Mouse (Mus musculus): ENCODE measurements around the gene Mall. TPM values are rescaled to one million over a fixed set of nuclear protein-coding genes. Genes with fewer than 3 reads are reported as not detected.

The Mall gene
- polyA plus RNA-seq (2015; fragmentation: Nextera tagmentation; extraction: Ambion mirVana): 32.3 and 37.3 TPM in 2 replicates

GRCm38 (mm10) chr2:127729671-127730070, at the start of gene Mall:
Mall (minus strand) TSS chr2:127729932.
- Histone ChIP-seq H3K9ac (0 out of 2 replicates have a peak within 1 kb of the TSS, but pooled peaks have one; percentile 6), H3K36me3 (no peaks in the 10 kb centered on the region), H3K9me3 (replicated peaks) (no peaks in the 10 kb centered on the region), H3K4me3 (replicated peaks) (peak within 1 kb of the TSS; percentile 33), H3K27ac (replicated peaks) (peak within 1 kb of the TSS; percentile 74), H3K4me2 (replicated peaks) (peak within 1 kb of the TSS; percentile 43), H3K27me3 (peaks cover 9% of the 10 kb centered on the region), H3K4me1 (peaks cover 15% of the 10 kb centered on the region; the same call in 1 of the 2 replicates)
- no peak for ATAC-seq (ENCODE audit: insufficient number of reproducible peaks, low FRiP score, low TSS enrichment, low read depth)
- WGBS: 2% methylated on average over 26 of the region's 26 CpGs

- Histone ChIP-seq H3K9ac (no peak overlapping the region), H3K4me2 (replicated peaks) (no peak overlapping the region), H3K27ac (replicated peaks) (no peak overlapping the region), H3K4me3 (replicated peaks) (no peak overlapping the region), H3K9me3 (replicated peaks) (no peaks in the 10 kb centered on the region), H3K36me3 (peaks cover 23% of the 10 kb centered on the region; the same call in 1 of the 2 replicates), H3K27me3 (no peaks in the 10 kb centered on the region), H3K4me1 (no peaks in the 10 kb centered on the region)
- no peak for ATAC-seq (ENCODE audit: insufficient number of reproducible peaks, low FRiP score, low TSS enrichment, low read depth)
- 80% methylated on average over 5 of the region's 5 CpGs for WGBS
Measured at GRCm38 (mm10) chr2:127778451-127778850, 48.7 kb upstream of the Mall start.

DNA sequence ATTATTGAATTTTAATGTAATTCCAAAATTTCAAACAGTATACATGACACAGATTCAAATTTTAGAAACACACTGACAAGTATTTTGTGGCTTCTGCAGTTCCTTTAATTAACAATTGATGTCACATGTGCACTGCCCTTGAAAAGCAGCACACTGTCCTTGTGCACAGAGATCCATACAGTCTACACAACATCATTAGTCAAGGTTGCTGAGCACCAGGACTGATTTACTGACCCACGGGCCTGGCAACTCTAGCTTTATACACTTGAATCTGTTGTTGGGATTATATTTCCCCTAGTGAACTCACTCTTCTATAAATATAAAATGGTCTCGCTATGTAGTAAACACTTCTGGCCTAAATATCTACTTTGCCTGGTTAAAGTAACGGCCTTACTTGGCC, 45.3 kb upstream of the Mall start:
- H3K9ac ChIP-seq: no peak overlapping the region
- H3K4me3 ChIP-seq (replicated peaks): no peak overlapping the region
- 71% methylated on average over 3 of the region's 3 CpGs for WGBS
- H3K4me2 ChIP-seq (replicated peaks): no peak overlapping the region
- H3K27me3 ChIP-seq: no peaks in the 10 kb centered on the region
- no peak for ATAC-seq (ENCODE audit: insufficient number of reproducible peaks, low FRiP score, low TSS enrichment, low read depth)
- H3K9me3 ChIP-seq (replicated peaks): no peaks in the 10 kb centered on the region
- no peaks in the 10 kb centered on the region for H3K4me1 ChIP-seq
- no peak overlapping the region for H3K27ac ChIP-seq (replicated peaks)
- H3K36me3 ChIP-seq: peaks cover 39% of the 10 kb centered on the region

DNA sequence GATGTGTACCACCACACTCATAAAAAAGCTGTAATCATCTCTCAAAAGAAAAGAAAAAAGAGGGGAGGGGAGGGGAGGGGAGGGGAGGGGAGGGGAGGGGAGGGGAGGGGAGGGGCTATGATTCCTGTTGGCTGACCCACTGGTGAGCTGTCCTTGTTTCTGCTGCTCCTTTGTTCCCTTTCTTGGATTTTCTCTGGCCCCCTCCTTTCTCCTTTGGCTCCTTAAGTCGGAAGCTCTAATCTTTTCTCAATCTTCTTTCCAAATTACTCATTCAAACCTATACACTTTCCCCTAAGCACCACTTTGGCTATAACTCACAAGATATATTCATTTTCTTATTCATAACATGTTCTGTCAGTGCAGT, 44.8 kb upstream of the Mall start:
- H3K27ac ChIP-seq (replicated peaks): no peak overlapping the region
- H3K4me3 ChIP-seq (replicated peaks): no peak overlapping the region
- no peaks in the 10 kb centered on the region for H3K4me1 ChIP-seq
- H3K36me3 ChIP-seq: peaks cover 38% of the 10 kb centered on the region
- no peak for ATAC-seq (ENCODE audit: insufficient number of reproducible peaks, low FRiP score, low TSS enrichment, low read depth)
- WGBS: 52% methylated on average over 1 of the region's 1 CpGs
- H3K27me3 ChIP-seq: no peaks in the 10 kb centered on the region
- no peaks in the 10 kb centered on the region for H3K9me3 ChIP-seq (replicated peaks)
- no peak overlapping the region for H3K4me2 ChIP-seq (replicated peaks)
- H3K9ac ChIP-seq: no peak overlapping the region

DNA sequence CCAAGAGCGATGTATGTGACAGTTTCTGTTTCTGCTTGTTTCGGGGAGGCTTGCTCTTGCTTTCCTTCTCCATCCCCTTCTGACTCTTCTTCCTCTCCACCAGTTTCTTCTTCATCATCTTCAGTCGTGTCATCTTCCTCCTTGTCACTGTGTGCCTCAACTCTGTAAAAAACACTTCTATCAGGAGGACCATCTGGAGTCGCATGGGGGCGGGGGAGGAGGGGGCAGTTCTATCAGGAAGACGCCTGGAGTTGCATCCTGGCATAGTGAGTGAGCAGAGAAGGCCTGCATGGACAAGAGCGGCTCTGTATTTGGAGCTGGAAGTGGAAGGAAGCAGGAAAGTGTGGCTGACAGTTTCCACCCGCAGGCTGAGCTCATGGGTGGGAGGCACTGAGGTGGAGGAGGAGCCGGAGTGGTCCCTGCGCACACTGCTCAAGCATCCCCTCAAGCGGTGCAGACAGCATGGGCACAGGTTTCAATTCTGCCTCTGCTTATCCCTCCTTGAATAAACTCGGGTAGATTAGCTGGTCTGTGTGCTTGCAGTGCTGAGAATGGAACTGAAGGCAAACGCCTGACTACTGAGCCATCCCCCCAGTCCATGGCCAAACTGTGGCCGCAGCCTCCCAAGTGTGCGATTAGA, 44.3 kb upstream of the Mall start:
- no peak for ATAC-seq (ENCODE audit: insufficient number of reproducible peaks, low FRiP score, low TSS enrichment, low read depth)
- Histone ChIP-seq H3K27ac (replicated peaks) (no peak overlapping the region), H3K4me3 (replicated peaks) (no peak overlapping the region), H3K4me2 (replicated peaks) (no peak overlapping the region), H3K9ac (no peak overlapping the region), H3K4me1 (no peaks in the 10 kb centered on the region), H3K36me3 (peaks cover 39% of the 10 kb centered on the region), H3K9me3 (replicated peaks) (no peaks in the 10 kb centered on the region), H3K27me3 (no peaks in the 10 kb centered on the region)
- WGBS: 44% methylated on average over 15 of the region's 15 CpGs

DNA sequence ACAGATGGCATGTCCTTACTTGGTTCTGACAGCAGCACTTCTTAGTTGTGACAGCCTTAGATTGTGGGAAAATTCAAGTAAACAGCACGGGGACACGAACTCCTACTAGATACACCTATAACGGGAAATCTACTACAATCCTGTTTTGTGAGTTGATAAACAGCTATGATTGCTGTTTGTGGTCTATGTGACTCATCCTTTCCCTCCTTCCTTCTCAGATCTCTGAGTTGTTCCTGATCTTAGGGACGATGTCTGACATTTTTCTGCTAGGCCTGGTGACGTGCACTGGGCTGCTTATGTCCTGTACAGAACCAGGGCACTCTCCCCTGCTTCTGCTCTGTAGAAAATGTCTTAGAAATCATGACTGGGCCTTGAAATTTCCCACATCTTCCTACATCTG, 31.9 kb upstream of the Mall start:
- WGBS: 75% methylated on average over 5 of the region's 5 CpGs
- ATAC-seq (ENCODE audit: insufficient number of reproducible peaks, low FRiP score, low TSS enrichment, low read depth): no peak
- no peaks in the 10 kb centered on the region for H3K4me1 ChIP-seq
- no peaks in the 10 kb centered on the region for H3K9me3 ChIP-seq (replicated peaks)
- H3K9ac ChIP-seq: no peak overlapping the region
- no peak overlapping the region for H3K4me3 ChIP-seq (replicated peaks)
- H3K27ac ChIP-seq (replicated peaks): no peak overlapping the region
- no peak overlapping the region for H3K4me2 ChIP-seq (replicated peaks)
- H3K27me3 ChIP-seq: no peaks in the 10 kb centered on the region
- H3K36me3 ChIP-seq: peaks cover 19% of the 10 kb centered on the region; the same call in 1 of the 2 replicates

- H3K4me2 ChIP-seq (replicated peaks): no peak overlapping the region
- no peaks in the 10 kb centered on the region for H3K4me1 ChIP-seq
- H3K9me3 ChIP-seq (replicated peaks): no peaks in the 10 kb centered on the region
- WGBS: 67% methylated on average over 10 of the region's 10 CpGs
- H3K9ac ChIP-seq: no peak overlapping the region
- peaks cover 19% of the 10 kb centered on the region; the same call in 1 of the 2 replicates for H3K36me3 ChIP-seq
- H3K27me3 ChIP-seq: no peaks in the 10 kb centered on the region
- no peak overlapping the region for H3K27ac ChIP-seq (replicated peaks)
- no peak for ATAC-seq (ENCODE audit: insufficient number of reproducible peaks, low FRiP score, low TSS enrichment, low read depth)
- no peak overlapping the region for H3K4me3 ChIP-seq (replicated peaks)
Measured at GRCm38 (mm10) chr2:127760429-127761000, 30.8 kb upstream of the Mall start.

GRCm38 (mm10) chr2:127760014-127760413, 30.3 kb upstream of the Mall start:
- WGBS: 84% methylated on average over 6 of the region's 6 CpGs
- no peak for ATAC-seq (ENCODE audit: insufficient number of reproducible peaks, low FRiP score, low TSS enrichment, low read depth)
- Histone ChIP-seq H3K9me3 (replicated peaks) (no peaks in the 10 kb centered on the region), H3K4me3 (replicated peaks) (no peak overlapping the region), H3K27ac (replicated peaks) (no peak overlapping the region), H3K4me2 (replicated peaks) (no peak overlapping the region), H3K27me3 (no peaks in the 10 kb centered on the region), H3K4me1 (no peaks in the 10 kb centered on the region), H3K36me3 (peaks cover 19% of the 10 kb centered on the region; the same call in 1 of the 2 replicates), H3K9ac (no peak overlapping the region)

DNA sequence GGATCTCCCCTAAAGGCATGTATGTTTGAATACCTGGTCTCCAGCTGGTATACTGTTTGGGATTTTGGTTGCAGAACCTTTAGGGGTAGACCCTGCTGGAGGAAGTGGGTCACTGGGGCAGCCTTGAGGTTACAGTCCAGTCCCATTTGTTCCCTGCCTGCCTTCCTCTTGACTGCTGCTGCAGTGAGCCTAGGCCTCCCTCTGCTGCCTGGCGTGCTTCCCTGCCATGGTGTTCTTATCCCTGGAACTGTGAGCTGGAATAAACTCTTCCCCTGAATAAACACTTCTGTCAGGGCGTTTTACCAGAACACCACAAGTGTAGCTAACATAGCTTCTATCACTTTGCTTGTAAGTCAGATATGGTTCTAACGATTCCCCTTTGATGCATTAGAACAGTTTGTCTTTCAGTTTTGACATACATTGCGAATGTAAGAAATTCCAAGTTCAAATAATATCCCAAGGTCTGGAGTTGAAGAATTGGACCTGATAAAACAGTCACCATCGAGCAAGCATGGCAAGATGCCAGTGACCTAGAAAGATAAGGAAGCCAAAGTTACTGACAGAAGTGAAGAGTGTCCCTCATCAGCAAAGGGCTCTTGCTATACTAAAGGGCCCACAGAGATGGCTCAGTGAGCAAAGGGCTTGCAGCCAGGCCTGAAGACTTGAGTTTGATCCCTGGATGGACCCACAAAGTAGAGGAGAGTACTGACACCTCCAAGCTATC, 29.6 kb upstream of the Mall start:
- Histone ChIP-seq H3K36me3 (peaks cover 19% of the 10 kb centered on the region; the same call in 1 of the 2 replicates), H3K9ac (no peak overlapping the region), H3K9me3 (replicated peaks) (no peaks in the 10 kb centered on the region), H3K27me3 (no peaks in the 10 kb centered on the region), H3K4me2 (replicated peaks) (no peak overlapping the region), H3K27ac (replicated peaks) (no peak overlapping the region), H3K4me3 (replicated peaks) (no peak overlapping the region), H3K4me1 (no peaks in the 10 kb centered on the region)
- no peak for ATAC-seq (ENCODE audit: insufficient number of reproducible peaks, low FRiP score, low TSS enrichment, low read depth)
- 84% methylated on average over 5 of the region's 5 CpGs for WGBS

- ATAC-seq (ENCODE audit: insufficient number of reproducible peaks, low FRiP score, low TSS enrichment, low read depth): no peak
- Histone ChIP-seq H3K9me3 (replicated peaks) (no peaks in the 10 kb centered on the region), H3K4me1 (no peaks in the 10 kb centered on the region), H3K4me2 (replicated peaks) (no peak overlapping the region), H3K9ac (no peak overlapping the region), H3K27ac (replicated peaks) (no peak overlapping the region), H3K27me3 (no peaks in the 10 kb centered on the region), H3K36me3 (peaks cover 9% of the 10 kb centered on the region; the same call in 1 of the 2 replicates), H3K4me3 (replicated peaks) (no peak overlapping the region)
- 43% methylated on average over 8 of the region's 8 CpGs for WGBS
Measured at GRCm38 (mm10) chr2:127757171-127757570, 27.4 kb upstream of the Mall start.

DNA sequence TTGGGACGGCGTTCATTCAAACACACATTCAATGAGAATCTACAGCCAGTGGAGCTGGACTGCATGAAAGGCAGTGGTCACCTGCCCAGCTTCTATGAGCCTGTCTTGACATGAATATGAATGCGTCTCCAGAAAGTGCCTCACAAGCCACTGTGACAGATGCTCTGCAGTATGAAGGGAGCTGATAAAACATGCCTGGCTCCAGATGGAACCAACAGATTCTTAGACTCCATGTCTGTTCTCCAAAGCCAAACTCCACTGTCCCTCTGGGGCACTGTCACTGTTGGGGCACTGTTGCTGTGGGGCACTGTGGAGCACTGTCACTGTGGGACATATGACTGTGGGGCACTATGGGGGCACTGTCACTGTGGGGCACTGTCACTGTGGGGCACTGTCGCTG, 24.4 kb upstream of the Mall start:
- no peaks in the 10 kb centered on the region for H3K4me1 ChIP-seq
- WGBS: 88% methylated on average over 4 of the region's 4 CpGs
- H3K4me2 ChIP-seq (replicated peaks): no peak overlapping the region
- ATAC-seq (ENCODE audit: insufficient number of reproducible peaks, low FRiP score, low TSS enrichment, low read depth): no peak
- H3K27ac ChIP-seq (replicated peaks): no peak overlapping the region
- no peaks in the 10 kb centered on the region for H3K27me3 ChIP-seq
- H3K36me3 ChIP-seq: no peaks in the 10 kb centered on the region
- no peak overlapping the region for H3K9ac ChIP-seq
- no peaks in the 10 kb centered on the region for H3K9me3 ChIP-seq (replicated peaks)
- no peak overlapping the region for H3K4me3 ChIP-seq (replicated peaks)
